Mouse (Mus musculus): ENCODE measurements around the gene Unc119. TPM values are rescaled to one million over a fixed set of nuclear protein-coding genes. Genes with fewer than 3 reads are reported as not detected.

Unc119 gene
- 10 to 100 TPM; 22.4 to 75.8 TPM for polyA plus RNA-seq (2012; fragmentation: generic; extraction: Trizol)

DNA sequence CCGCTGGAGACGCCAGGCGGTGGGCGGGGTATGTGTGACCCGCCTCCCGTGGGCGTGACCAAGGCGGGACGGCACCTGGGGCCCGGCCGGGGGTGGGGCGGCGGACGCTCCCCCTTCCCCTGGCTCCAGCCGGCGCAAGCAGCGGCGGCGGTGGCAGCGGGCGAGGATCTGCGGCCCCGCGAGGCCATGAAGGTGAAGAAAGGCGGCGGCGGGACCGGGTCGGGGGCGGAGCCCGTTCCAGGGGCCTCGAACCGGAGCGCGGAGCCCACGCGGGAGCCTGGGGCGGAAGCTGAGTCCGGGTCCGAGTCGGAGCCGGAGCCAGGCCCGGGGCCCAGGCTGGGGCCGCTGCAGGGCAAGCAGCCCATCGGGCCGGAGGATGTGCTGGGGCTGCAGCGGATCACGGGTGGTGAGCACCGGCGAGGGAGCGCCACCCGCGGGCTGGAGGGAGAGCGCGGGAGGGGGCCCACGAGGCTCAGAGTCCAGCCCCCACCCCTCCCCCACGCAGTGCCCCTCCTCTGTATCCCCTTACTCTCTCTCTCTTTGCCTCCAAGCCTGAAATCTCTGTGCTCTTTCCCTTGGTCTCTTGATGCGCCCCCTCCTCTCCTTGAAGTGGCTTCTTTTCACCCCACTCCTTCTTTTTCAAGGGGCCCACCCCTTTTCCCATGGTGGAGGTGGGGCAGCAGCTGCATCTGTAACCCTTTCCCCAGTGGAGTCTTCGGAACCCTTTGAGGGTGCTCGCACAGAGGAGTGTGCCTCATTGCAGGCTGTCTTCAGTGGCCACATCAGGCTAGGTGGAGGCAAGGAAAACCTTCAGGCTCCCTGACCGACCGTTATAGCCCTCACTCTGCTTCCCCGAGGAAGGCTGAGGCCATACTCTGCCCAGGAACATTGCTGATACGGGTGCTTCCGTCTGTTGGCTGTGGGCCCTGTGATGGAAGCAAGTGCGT is at the start of gene Unc119:
Gene Unc119, plus strand, starts transcription at position 102 of the 947 bp plus-strand sequence.

DNA sequence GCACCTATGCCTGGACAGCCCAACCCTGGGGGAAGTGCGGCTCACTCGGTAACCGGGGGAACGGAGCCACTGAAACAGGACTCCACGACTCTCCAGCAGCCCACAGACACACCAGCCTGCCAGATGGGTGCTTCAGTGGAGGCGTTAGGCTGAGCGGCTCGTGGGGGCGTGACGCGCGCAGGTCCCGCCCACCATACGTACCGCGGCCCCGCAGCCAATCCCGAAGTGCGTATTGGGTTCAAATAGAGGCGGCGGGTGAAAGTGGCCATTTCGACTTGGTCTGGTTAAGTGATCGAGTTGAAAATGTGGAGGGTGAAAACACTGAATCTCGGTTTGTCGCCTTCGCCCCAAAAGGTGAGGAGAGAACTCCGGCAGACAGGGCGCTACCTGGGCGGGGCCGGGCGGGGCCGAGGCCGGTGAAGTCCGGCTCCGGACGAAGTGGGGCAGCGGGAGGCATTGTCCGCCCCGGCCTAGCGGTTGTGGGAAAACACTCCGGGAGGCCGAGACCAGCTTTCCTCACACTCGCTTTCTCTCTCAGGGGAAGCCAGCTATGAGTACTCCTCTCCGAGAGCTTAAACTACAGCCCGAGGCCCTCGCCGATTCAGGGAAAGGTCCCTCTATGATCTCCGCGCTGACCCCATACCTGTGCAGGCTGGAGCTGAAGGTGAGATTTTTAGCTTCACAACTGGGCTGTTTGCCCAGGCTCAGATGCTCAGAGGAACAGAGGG is 41.8 kb upstream of the Unc119 start, which contains the start of gene Spag5:
Gene Spag5, plus strand, starts transcription at position 173 of the 728 bp plus-strand sequence.

DNA sequence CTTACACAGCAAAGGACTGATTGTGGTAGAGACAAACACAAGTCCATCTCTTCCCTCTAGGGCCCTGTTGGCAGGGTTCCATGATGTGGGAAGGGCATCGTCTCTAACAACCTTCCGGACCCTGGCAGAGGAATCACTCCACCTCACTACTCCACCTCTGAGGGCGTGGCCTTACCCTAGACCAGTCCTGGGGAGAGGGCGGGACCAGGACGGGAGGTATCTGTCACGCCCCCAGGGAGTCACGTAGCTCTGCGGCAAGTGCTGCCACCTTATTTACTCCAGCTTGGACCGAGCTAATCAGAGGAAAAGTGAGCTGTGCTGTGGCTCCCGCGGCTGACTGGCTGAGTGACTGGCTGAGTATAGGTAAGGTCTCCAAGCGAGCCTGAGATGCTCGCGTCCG is 20.4 kb upstream of the Unc119 start, which contains the start of gene Aldoc:
Gene Aldoc, plus strand, starts transcription at position 109 of the 400 bp plus-strand sequence.

DNA sequence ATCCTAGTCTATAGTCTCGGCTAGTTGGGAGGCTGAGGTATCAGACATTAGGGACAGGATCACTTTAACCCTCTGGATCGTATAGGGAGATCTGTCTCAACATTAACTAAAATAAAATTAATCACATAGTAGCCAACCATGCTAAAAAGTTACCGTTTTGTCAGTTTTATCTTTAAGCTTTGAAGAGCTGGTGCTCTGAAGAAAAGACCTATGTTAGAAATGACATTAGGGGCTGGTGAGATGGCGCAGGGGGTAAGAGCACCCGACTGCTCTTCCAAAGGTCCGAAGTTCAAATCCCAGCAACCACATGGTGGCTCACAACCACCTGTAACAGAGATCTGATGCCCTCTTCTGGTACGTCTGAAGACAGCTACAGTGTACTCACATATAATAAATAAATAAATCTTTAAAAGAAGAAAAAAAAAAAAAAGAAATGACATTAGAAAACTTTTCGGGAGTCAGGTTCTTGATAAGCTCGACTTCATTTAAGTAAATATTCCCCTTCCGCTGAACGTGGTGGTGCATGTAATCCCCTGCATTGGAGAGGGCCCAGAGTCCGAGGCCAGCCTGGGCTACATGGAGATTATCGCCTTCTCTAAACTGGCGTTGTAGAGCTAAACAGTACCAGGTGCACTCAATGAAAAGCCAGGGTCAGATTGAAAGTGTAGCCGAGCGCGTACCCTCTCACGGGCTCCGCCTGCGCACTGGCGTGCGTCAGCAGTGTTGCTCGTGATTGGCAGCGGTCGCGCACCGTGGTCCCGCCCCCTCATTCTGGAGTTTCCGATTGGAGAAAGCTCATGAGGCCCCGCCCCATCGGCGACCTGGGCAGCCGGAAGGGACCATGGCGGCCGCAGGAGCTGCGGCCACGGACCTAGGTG is 15.4 kb upstream of the Unc119 start, which contains the start of gene Pigs:
Gene Pigs, plus strand, starts transcription at position 782 of the 878 bp plus-strand sequence.

DNA sequence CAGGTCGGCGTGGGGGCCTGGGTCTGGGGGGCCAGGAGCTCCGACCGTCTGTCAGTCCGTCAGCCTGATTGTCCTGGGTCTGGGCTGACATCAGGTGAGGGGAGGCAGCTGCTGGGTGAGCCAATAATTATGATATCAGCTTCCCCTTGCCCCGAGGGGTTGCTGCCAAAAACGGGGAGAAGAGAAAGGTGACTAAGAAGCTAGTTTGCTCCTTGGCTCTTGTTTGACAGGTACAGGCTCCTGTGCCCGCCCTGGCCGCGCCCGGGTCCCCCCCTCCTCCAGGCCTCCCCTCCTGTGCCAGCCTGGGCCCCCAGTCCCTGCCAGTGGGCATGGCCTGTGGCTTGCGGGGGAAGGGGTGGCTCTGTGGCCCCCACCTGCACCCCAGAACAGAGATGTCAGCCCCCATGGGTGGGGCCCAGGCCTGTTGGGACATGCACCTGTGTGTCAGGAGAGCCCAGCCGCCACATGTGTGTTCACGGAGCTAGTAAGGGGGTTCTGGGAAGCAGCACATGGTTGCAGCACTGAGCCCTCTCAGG is 43.3 kb downstream of the Unc119 start, which contains the start of gene Foxn1:
Gene Foxn1, minus strand, starts transcription at position 51 of the 536 bp plus-strand sequence.

Other genes with a start within 250 kb of the Unc119 start
- 10 to 100 TPM in 1 of 2 experiments, 1 to 10 TPM in 1; 5.8 to 13.0 TPM for gene Fam222b, start 248.8 kb upstream of the Unc119 start, polyA plus RNA-seq (2012; fragmentation: generic; extraction: Trizol)
- gene Traf4, start 177.9 kb upstream of the Unc119 start, polyA plus RNA-seq (2012; fragmentation: generic; extraction: Trizol) = 10 to 100 TPM; 47.2 to 71.6 TPM
- 10 to 100 TPM in 1 of 2 experiments, 1 to 10 TPM in 1; 7.0 to 20.5 TPM for gene Nek8, start 166.8 kb upstream of the Unc119 start, polyA plus RNA-seq (2012; fragmentation: generic; extraction: Trizol)
- gene Tlcd1, start 166.8 kb upstream of the Unc119 start, polyA plus RNA-seq (2012; fragmentation: generic; extraction: Trizol) = 10 to 100 TPM; 16.0 to 28.6 TPM
- gene Rpl23a, start 159.9 kb upstream of the Unc119 start, polyA plus RNA-seq (2012; fragmentation: generic; extraction: Trizol) = 1,000 to 10,000 TPM; 3,235 to 5,071 TPM
- 100 to 1,000 TPM; 162 to 164 TPM for gene Rab34, start 155.1 kb upstream of the Unc119 start, polyA plus RNA-seq (2012; fragmentation: generic; extraction: Trizol)
- gene Proca1, start 150.1 kb upstream of the Unc119 start, polyA plus RNA-seq (2012; fragmentation: generic; extraction: Trizol) = under 1 TPM; 0.04 to 0.46 TPM
- 100 to 1,000 TPM in 1 of 2 experiments, 10 to 100 TPM in 1; 51.3 to 208 TPM for gene Sdf2, start 97.7 kb upstream of the Unc119 start, polyA plus RNA-seq (2012; fragmentation: generic; extraction: Trizol)
- gene Supt6, start 97.5 kb upstream of the Unc119 start, polyA plus RNA-seq (2012; fragmentation: generic; extraction: Trizol) = 10 to 100 TPM in 1 of 2 experiments, 1 to 10 TPM in 1; 8.9 to 57.5 TPM
- gene 2610507B11Rik, start 81.7 kb upstream of the Unc119 start, polyA plus RNA-seq (2012; fragmentation: generic; extraction: Trizol) = 10 to 100 TPM; 20.6 to 56.8 TPM
- gene BC030499, start 52.6 kb upstream of the Unc119 start, polyA plus RNA-seq (2012; fragmentation: generic; extraction: Trizol) = under 1 TPM in 1 of 2 experiments, not detected in 1; 0.22 TPM
- gene Spag5, start 42.0 kb upstream of the Unc119 start, polyA plus RNA-seq (2012; fragmentation: generic; extraction: Trizol) = 10 to 100 TPM in 1 of 2 experiments, 1 to 10 TPM in 1; 8.1 to 38.0 TPM
- gene Aldoc, start 20.5 kb upstream of the Unc119 start, polyA plus RNA-seq (2012; fragmentation: generic; extraction: Trizol) = under 1 TPM; 0.09 to 0.91 TPM
- 10 to 100 TPM; 30.3 to 84.7 TPM for gene Pigs, start 15.1 kb upstream of the Unc119 start, polyA plus RNA-seq (2012; fragmentation: generic; extraction: Trizol)
- gene Foxn1, start 43.1 kb downstream of the Unc119 start, polyA plus RNA-seq (2012; fragmentation: generic; extraction: Trizol) = under 1 TPM; 0.02 to 0.05 TPM
- gene Slc13a2, start 78.7 kb downstream of the Unc119 start, polyA plus RNA-seq (2012; fragmentation: generic; extraction: Trizol) = not detected
- 10 to 100 TPM; 10.1 to 12.5 TPM for gene Slc46a1, start 122.2 kb downstream of the Unc119 start, polyA plus RNA-seq (2012; fragmentation: generic; extraction: Trizol)
- gene Sarm1, start 154.3 kb downstream of the Unc119 start, polyA plus RNA-seq (2012; fragmentation: generic; extraction: Trizol) = 1 to 10 TPM in 1 of 2 experiments, under 1 TPM in 1; 0.87 to 3.5 TPM
- gene Vtn, start 155.6 kb downstream of the Unc119 start, polyA plus RNA-seq (2012; fragmentation: generic; extraction: Trizol) = under 1 TPM in 1 of 2 experiments, not detected in 1; 0.09 TPM
- gene Sebox, start 160.0 kb downstream of the Unc119 start, polyA plus RNA-seq (2012; fragmentation: generic; extraction: Trizol) = not detected
- gene Tmem199, start 168.7 kb downstream of the Unc119 start, polyA plus RNA-seq (2012; fragmentation: generic; extraction: Trizol) = 10 to 100 TPM; 10.3 to 14.8 TPM
- 100 to 1,000 TPM in 1 of 2 experiments, 10 to 100 TPM in 1; 95.3 to 100 TPM for gene Poldip2, start 168.7 kb downstream of the Unc119 start, polyA plus RNA-seq (2012; fragmentation: generic; extraction: Trizol)
- 10 to 100 TPM; 42.0 to 44.5 TPM for gene Tnfaip1, start 192.8 kb downstream of the Unc119 start, polyA plus RNA-seq (2012; fragmentation: generic; extraction: Trizol)
- gene Ift20, start 192.9 kb downstream of the Unc119 start, polyA plus RNA-seq (2012; fragmentation: generic; extraction: Trizol) = 10 to 100 TPM; 13.1 to 95.5 TPM
- 100 to 1,000 TPM in 1 of 2 experiments, 10 to 100 TPM in 1; 50.5 to 224 TPM for gene Tmem97, start 207.3 kb downstream of the Unc119 start, polyA plus RNA-seq (2012; fragmentation: generic; extraction: Trizol)